Mouse (Mus musculus) kidney, postnatal 0 days (tissue): ENCODE measurements around the gene Pex1. TPM values are rescaled to one million over a fixed set of nuclear protein-coding genes. Genes with fewer than 3 reads are reported as not detected.
"Not testable (repeated sequence)": the region's sequence is repeated elsewhere in the genome, so short reads cannot be mapped to it uniquely, and the experiment has no call there.

Experiments used
- ATAC-seq: fragments of 200-750 bp; cut with Nextera tagmentation; replicated peaks from 2 replicates; pipeline ENCODE4 v1.8.0; 2017; ENCODE audit warnings: low read depth, moderate number of reproducible peaks, moderate TSS enrichment, moderate library complexity; ENCODE audit not compliant: low FRiP score
- DNase-seq: peaks from one replicate; pipeline ENCODE4 v3.0.0-alpha.2; 2016; ENCODE audit warnings: low spot score
- H3K27ac ChIP-seq: fragments of 300-500 bp; sonication (generic); 2 replicates; pipeline ENCODE4 v1.5.1; 2014; ENCODE audit warnings: mild to moderate bottlenecking
- H3K27me3 ChIP-seq: fragments of 300-500 bp; sonication (generic); 2 replicates; pipeline ENCODE4 v1.6.1; 2014; ENCODE audit warnings: low read length, mixed read lengths; ENCODE audit not compliant: insufficient read depth
- H3K36me3 ChIP-seq: fragments of 300-500 bp; sonication (generic); 2 replicates; pipeline ENCODE4 v1.6.1; 2014; ENCODE audit warnings: low read length, mixed read lengths; ENCODE audit not compliant: insufficient read depth
- H3K4me1 ChIP-seq: fragments of 300-500 bp; sonication (generic); replicated peaks from 2 replicates; pipeline ENCODE4 v1.6.1; 2014; ENCODE audit warnings: antibody characterized with exemption, low read length, mixed read lengths; ENCODE audit not compliant: insufficient read depth
- H3K4me2 ChIP-seq: fragments of 300-500 bp; sonication (generic); 2 replicates; pipeline ENCODE4 v1.6.1; 2014; ENCODE audit warnings: mild to moderate bottlenecking, low read length, moderate library complexity, mixed read lengths
- H3K4me3 ChIP-seq: fragments of 300-500 bp; sonication (generic); replicated peaks from 2 replicates; pipeline ENCODE4 v1.5.1; 2014; ENCODE audit warnings: low read depth, low read length
- H3K9ac ChIP-seq: fragments of 300-500 bp; sonication (generic); 2 replicates; pipeline ENCODE4 v1.6.1; 2014; ENCODE audit warnings: low read depth, low read length
- H3K9me3 ChIP-seq: fragments of 300-500 bp; sonication (generic); replicated peaks from 2 replicates; pipeline ENCODE4 v1.6.1; 2016; ENCODE audit warnings: low read length, inconsistent platforms, mixed read lengths
- CTCF ChIP-seq: IDR thresholded peaks from 2 replicates; pipeline ENCODE4 v1.5.1; 2016; ENCODE audit warnings: antibody characterized with exemption, low read depth, mild to moderate bottlenecking, moderate library complexity
- WGBS: fragments of 180-500 bp; shearing (Covaris S2); extraction: QIAGEN DNeasy Blood & Tissue Kit; methylation state at CpG from one replicate; pipeline ENCODE4 v1.1.7; 2014; 5-methylcytosine and 5-hydroxymethylcytosine counted together
- polyA plus RNA-seq: library from polyadenylated mRNA; unstranded; fragments of >200 nt; fragmentation: Nextera tagmentation; extraction: Ambion mirVana; gene quantifications from 2 replicates; pipeline ENCODE4 v1.2.1, GENCODE M21; 2015

The Pex1 gene
- polyA plus RNA-seq, 1 experiment from 2014 or later: 16.6 TPM

GRCm38 (mm10) chr5:3646991-3647707, 51.3 kb downstream of the Pex1 start:
- no peaks in the 10 kb centered on the region for H3K4me1 ChIP-seq
- no peaks in the 10 kb centered on the region for H3K27me3 ChIP-seq
- H3K9me3 ChIP-seq: no peaks in the 10 kb centered on the region
- peak overlapping the region; percentile 92 for H3K4me3 ChIP-seq
- ATAC-seq (peak; percentile 42), DNase-seq (peak; percentile 83)
- peak overlapping the region; percentile 95 for H3K27ac ChIP-seq
- H3K9ac ChIP-seq: peak overlapping the region; percentile 92
- WGBS: under 1% methylated on average over 48 of the region's 60 CpGs
- peak; percentile 73 for TF ChIP-seq CTCF
- H3K4me2 ChIP-seq: peak overlapping the region; percentile 59
- peaks cover 9% of the 10 kb centered on the region; the same call in 1 of the 2 replicates for H3K36me3 ChIP-seq

GRCm38 (mm10) chr5:3647708-3648121, 51.8 kb downstream of the Pex1 start:
- ATAC-seq (peak; percentile 97), DNase-seq (peak; percentile 92)
- Histone ChIP-seq H3K9ac (peak overlapping the region; percentile 92), H3K27ac (peak overlapping the region; percentile 95), H3K27me3 (no peaks in the 10 kb centered on the region), H3K4me2 (peak overlapping the region; percentile 59), H3K4me3 (peak overlapping the region; percentile 92), H3K9me3 (no peaks in the 10 kb centered on the region), H3K36me3 (peaks cover 8% of the 10 kb centered on the region; the same call in 1 of the 2 replicates), H3K4me1 (no peaks in the 10 kb centered on the region)
- WGBS: 0% methylated on average over 22 of the region's 46 CpGs
- TF ChIP-seq CTCF: 0 out of 2 replicates have a peak, but pooled peaks have one; percentile 32

GRCm38 (mm10) chr5:3648206-3648848, 52.5 kb downstream of the Pex1 start:
- peaks cover 8% of the 10 kb centered on the region; the same call in 1 of the 2 replicates for H3K36me3 ChIP-seq
- no peaks in the 10 kb centered on the region for H3K9me3 ChIP-seq
- peak; percentile 31 for DNase-seq
- H3K4me3 ChIP-seq: no peak overlapping the region
- H3K4me2 ChIP-seq: peak overlapping the region; percentile 39; the same call in 1 of the 2 replicates
- H3K27me3 ChIP-seq: no peaks in the 10 kb centered on the region
- no peak overlapping the region for H3K27ac ChIP-seq
- H3K4me1 ChIP-seq: no peaks in the 10 kb centered on the region
- WGBS: 27% methylated on average over 4 of the region's 4 CpGs
- TF ChIP-seq CTCF: no peak
- no peak overlapping the region for H3K9ac ChIP-seq
- peak; percentile 43; the same call in 1 of the 2 replicates for ATAC-seq

GRCm38 (mm10) chr5:3648849-3649210, 53.0 kb downstream of the Pex1 start:
- DNase-seq: no peak

GRCm38 (mm10) chr5:3650881-3651280, 55.0 kb downstream of the Pex1 start, which contains the start of gene Tmbim7:
Tmbim7 (plus strand) TSS chr5:3651181.
- H3K9ac ChIP-seq: no peak within 1 kb of the TSS
- H3K4me3 ChIP-seq: no peak within 1 kb of the TSS
- H3K4me1 ChIP-seq: no peaks in the 10 kb centered on the region
- H3K27ac ChIP-seq: no peak within 1 kb of the TSS
- no peak for DNase-seq
- H3K4me2 ChIP-seq: no peak within 1 kb of the TSS
- H3K36me3 ChIP-seq: no peaks in the 10 kb centered on the region
- no peaks in the 10 kb centered on the region for H3K27me3 ChIP-seq
- no peak for TF ChIP-seq CTCF
- no peak for ATAC-seq
- WGBS: 87% methylated on average over 6 of the region's 6 CpGs
- H3K9me3 ChIP-seq: no peaks in the 10 kb centered on the region

More at GRCm38 (mm10) chr5:3648849-3649210, 53.0 kb downstream of the Pex1 start:
- no peak for TF ChIP-seq CTCF
- Histone ChIP-seq H3K27ac (0 out of 2 replicates have a peak overlapping the region, but pooled peaks have one; percentile 31), H3K9ac (no peak overlapping the region), H3K27me3 (no peaks in the 10 kb centered on the region), H3K4me1 (no peaks in the 10 kb centered on the region), H3K4me3 (no peak overlapping the region), H3K4me2 (no peak overlapping the region), H3K9me3 (no peaks in the 10 kb centered on the region), H3K36me3 (peaks cover 8% of the 10 kb centered on the region; the same call in 1 of the 2 replicates)
- no peak for ATAC-seq
- WGBS: 55% methylated on average over 4 of the region's 4 CpGs

GRCm38 (mm10) chr5:3651621-3652020, 55.8 kb downstream of the Pex1 start:
- TF ChIP-seq CTCF: no peak
- DNase-seq: no peak
- Histone ChIP-seq H3K4me1 (no peaks in the 10 kb centered on the region), H3K9me3 (no peaks in the 10 kb centered on the region), H3K4me3 (no peak overlapping the region), H3K36me3 (no peaks in the 10 kb centered on the region), H3K27ac (no peak overlapping the region), H3K9ac (no peak overlapping the region), H3K27me3 (no peaks in the 10 kb centered on the region), H3K4me2 (no peak overlapping the region)
- 85% methylated on average over 5 of the region's 5 CpGs for WGBS
- no peak for ATAC-seq

- not testable (repeated sequence) for H3K9ac ChIP-seq, H3K4me3 ChIP-seq, H3K36me3 ChIP-seq, H3K4me1 ChIP-seq, ATAC-seq, H3K27ac ChIP-seq, H3K27me3 ChIP-seq, H3K9me3 ChIP-seq, H3K4me2 ChIP-seq, DNase-seq
- 94% methylated on average over 14 of the region's 25 CpGs for WGBS
These were observed 57.2 kb downstream of the Pex1 start for GRCm38 (mm10) chr5:3652903-3653575.
